Mouse (Mus musculus): ENCODE measurements around the gene Gnb2. TPM values are rescaled to one million over a fixed set of nuclear protein-coding genes. Genes with fewer than 3 reads are reported as not detected.
A peak's percentile ranks its signal among the peaks of the same experiment; 100 is the strongest.

Gene Gnb2
- polyA plus RNA-seq, 1 experiment from 2014 or later: 513 TPM

- Histone ChIP-seq H3K4me1 (ENCODE audit: insufficient read depth, low read depth, low read length) (peaks cover 9% of the 10 kb centered on the region), H3K4me2 (replicated peaks; ENCODE audit: low read depth, low read length) (peak overlapping the region; percentile 88), H3K9ac (replicated peaks; ENCODE audit: low read depth) (peak overlapping the region; percentile 92), H3K9me3 (ENCODE audit: low read length) (no peaks in the 10 kb centered on the region), H3K27me3 (replicated peaks; ENCODE audit: insufficient read depth, low read length) (no peaks in the 10 kb centered on the region), H3K4me3 (ENCODE audit: low read depth, low read length) (peak overlapping the region; percentile 99), H3K36me3 (ENCODE audit: insufficient read depth, low read length) (no peaks in the 10 kb centered on the region), H3K27ac (ENCODE audit: low read length) (peak overlapping the region; percentile 87)
- 3% methylated on average over 13 of the region's 52 CpGs for WGBS
- DNase-seq (ENCODE audit: low spot score) (peak; percentile 81), ATAC-seq (peak; percentile 89)
- no peak for TF ChIP-seq CTCF (IDR thresholded peaks at IDR 0.05)
- no peak for TF ChIP-seq EP300 (IDR thresholded peaks at IDR 0.05)
Observed at GRCm38 (mm10) chr5:137510014-137510501, 23.3 kb downstream of the Gnb2 start.

GRCm38 (mm10) chr5:137504041-137504440, 29.3 kb downstream of the Gnb2 start:
- Histone ChIP-seq H3K36me3 (ENCODE audit: insufficient read depth, low read length) (no peaks in the 10 kb centered on the region), H3K9me3 (ENCODE audit: low read length) (no peaks in the 10 kb centered on the region), H3K4me3 (ENCODE audit: low read depth, low read length) (no peak overlapping the region), H3K9ac (replicated peaks; ENCODE audit: low read depth) (no peak overlapping the region), H3K27ac (ENCODE audit: low read length) (no peak overlapping the region), H3K4me2 (replicated peaks; ENCODE audit: low read depth, low read length) (no peak overlapping the region), H3K4me1 (ENCODE audit: insufficient read depth, low read depth, low read length) (peaks cover 7% of the 10 kb centered on the region; the same call in 1 of the 2 replicates), H3K27me3 (replicated peaks; ENCODE audit: insufficient read depth, low read length) (no peaks in the 10 kb centered on the region)
- ATAC-seq (no peak), DNase-seq (ENCODE audit: low spot score) (no peak)
- WGBS: 71% methylated on average over 6 of the region's 6 CpGs
- TF ChIP-seq CTCF (IDR thresholded peaks at IDR 0.05) (peak; percentile 41; the same call in 1 of the 2 replicates), EP300 (IDR thresholded peaks at IDR 0.05) (no peak)

- DNase-seq (ENCODE audit: low spot score) (peak; percentile 98), ATAC-seq (peak; percentile 88)
- Histone ChIP-seq H3K27me3 (replicated peaks; ENCODE audit: insufficient read depth, low read length) (no peaks in the 10 kb centered on the region), H3K9ac (replicated peaks; ENCODE audit: low read depth) (0 out of 2 replicates have a peak overlapping the region, but pooled peaks have one; percentile 10), H3K27ac (ENCODE audit: low read length) (peak overlapping the region; percentile 96), H3K4me3 (ENCODE audit: low read depth, low read length) (peak overlapping the region; percentile 72), H3K9me3 (ENCODE audit: low read length) (no peaks in the 10 kb centered on the region), H3K4me1 (ENCODE audit: insufficient read depth, low read depth, low read length) (peaks cover 7% of the 10 kb centered on the region; the same call in 1 of the 2 replicates), H3K4me2 (replicated peaks; ENCODE audit: low read depth, low read length) (peak overlapping the region; percentile 49), H3K36me3 (ENCODE audit: insufficient read depth, low read length) (no peaks in the 10 kb centered on the region)
- no peak for TF ChIP-seq EP300 (IDR thresholded peaks at IDR 0.05)
- TF ChIP-seq CTCF (IDR thresholded peaks at IDR 0.05): peak; percentile 99
- under 1% methylated on average over 30 of the region's 30 CpGs for WGBS
Observed at GRCm38 (mm10) chr5:137502667-137503110, 30.6 kb downstream of the Gnb2 start.

GRCm38 (mm10) chr5:137501709-137502666, 31.3 kb downstream of the Gnb2 start, which contains the start of gene Pop7:
TSS of gene Pop7 (minus strand) at chr5:137502518.
- ATAC-seq (peak; percentile 96), DNase-seq (ENCODE audit: low spot score) (peak; percentile 99)
- Histone ChIP-seq H3K4me3 (ENCODE audit: low read depth, low read length) (peak within 1 kb of the TSS; percentile 72), H3K9ac (replicated peaks; ENCODE audit: low read depth) (peak within 1 kb of the TSS; percentile 62), H3K4me2 (replicated peaks; ENCODE audit: low read depth, low read length) (peak within 1 kb of the TSS; percentile 57), H3K27ac (ENCODE audit: low read length) (peak within 1 kb of the TSS; percentile 96), H3K4me1 (ENCODE audit: insufficient read depth, low read depth, low read length) (peaks cover 7% of the 10 kb centered on the region; the same call in 1 of the 2 replicates), H3K9me3 (ENCODE audit: low read length) (no peaks in the 10 kb centered on the region), H3K27me3 (replicated peaks; ENCODE audit: insufficient read depth, low read length) (no peaks in the 10 kb centered on the region), H3K36me3 (ENCODE audit: insufficient read depth, low read length) (no peaks in the 10 kb centered on the region)
- peak; percentile 78 for TF ChIP-seq CTCF (IDR thresholded peaks at IDR 0.05)
- TF ChIP-seq EP300 (IDR thresholded peaks at IDR 0.05): peak; percentile 85
- 2% methylated on average over 62 of the region's 64 CpGs for WGBS

GRCm38 (mm10) chr5:137500186-137500585, 33.1 kb downstream of the Gnb2 start:
- DNase-seq (ENCODE audit: low spot score) (no peak), ATAC-seq (no peak)
- no peak overlapping the region for H3K4me3 ChIP-seq (ENCODE audit: low read depth, low read length)
- H3K9me3 ChIP-seq (ENCODE audit: low read length): no peaks in the 10 kb centered on the region
- H3K27ac ChIP-seq (ENCODE audit: low read length): no peak overlapping the region
- H3K27me3 ChIP-seq (replicated peaks; ENCODE audit: insufficient read depth, low read length): no peaks in the 10 kb centered on the region
- H3K4me2 ChIP-seq (replicated peaks; ENCODE audit: low read depth, low read length): no peak overlapping the region
- H3K4me1 ChIP-seq (ENCODE audit: insufficient read depth, low read depth, low read length): peaks cover 7% of the 10 kb centered on the region; the same call in 1 of the 2 replicates
- 86% methylated on average over 7 of the region's 7 CpGs for WGBS
- H3K36me3 ChIP-seq (ENCODE audit: insufficient read depth, low read length): no peaks in the 10 kb centered on the region
- TF ChIP-seq EP300 (IDR thresholded peaks at IDR 0.05) (no peak), CTCF (IDR thresholded peaks at IDR 0.05) (no peak)
- no peak overlapping the region for H3K9ac ChIP-seq (replicated peaks; ENCODE audit: low read depth)

- Histone ChIP-seq H3K27ac (ENCODE audit: low read length) (no peak overlapping the region), H3K9me3 (ENCODE audit: low read length) (no peaks in the 10 kb centered on the region), H3K27me3 (replicated peaks; ENCODE audit: insufficient read depth, low read length) (no peaks in the 10 kb centered on the region), H3K4me3 (ENCODE audit: low read depth, low read length) (no peak overlapping the region), H3K9ac (replicated peaks; ENCODE audit: low read depth) (no peak overlapping the region), H3K4me2 (replicated peaks; ENCODE audit: low read depth, low read length) (no peak overlapping the region), H3K4me1 (ENCODE audit: insufficient read depth, low read depth, low read length) (no peaks in the 10 kb centered on the region), H3K36me3 (ENCODE audit: insufficient read depth, low read length) (no peaks in the 10 kb centered on the region)
- ATAC-seq (peak; percentile 68), DNase-seq (ENCODE audit: low spot score) (peak; percentile 51)
- 41% methylated on average over 13 of the region's 13 CpGs for WGBS
- TF ChIP-seq CTCF (IDR thresholded peaks at IDR 0.05) (no peak), EP300 (IDR thresholded peaks at IDR 0.05) (no peak)
Observed at GRCm38 (mm10) chr5:137493831-137494230, 39.5 kb downstream of the Gnb2 start.

All from lung, postnatal 0 days (tissue).